Mouse (Mus musculus): Measurements from ENCODE around the gene Msx1. TPM values are rescaled to one million over a fixed set of nuclear protein-coding genes. Genes with fewer than 3 reads are reported as not detected.

The Msx1 gene
- polyA plus RNA-seq (2021): 13.2 TPM

- H3K27me3 ChIP-seq: no peaks in the 10 kb centered on the region
- in situ Hi-C loops (cut with MboI; ENCODE audit: low pct_unique_long_range_greater_than_20kb): no loop called here
- CTCF ChIA-PET: no interaction called here
- no peak for TF ChIP-seq CTCF (IDR thresholded peaks at IDR 0.05)
- ATAC-seq: peak; percentile 99
- POLR2A ChIA-PET: no interaction called here
- peak; percentile 56 for DNase-seq (ENCODE audit: low read depth, low spot score)
These were observed at the start of gene Msx1 for GRCm38 (mm10) chr5:37824461-37824795. Msx1 (minus strand) TSS chr5:37824583.

- ChIA-PET CTCF (no interaction called here), POLR2A (no interaction called here)
- peaks cover 37% of the 10 kb centered on the region for H3K27me3 ChIP-seq
- TF ChIP-seq CTCF (IDR thresholded peaks at IDR 0.05): no peak
- no peak for ATAC-seq
- in situ Hi-C loops (cut with MboI; ENCODE audit: low pct_unique_long_range_greater_than_20kb): loop anchor here (5.0 kb wide), 1 partner anchor 33 kb away; no protein-coding TSS in a partner anchor
- no peak for DNase-seq (ENCODE audit: low read depth, low spot score)
These were observed 41.1 kb upstream of the Msx1 start for GRCm38 (mm10) chr5:37865471-37865870.

GRCm38 (mm10) chr5:37864309-37864708 lies 39.9 kb upstream of the Msx1 start:
- no peak for ATAC-seq
- peaks cover 36% of the 10 kb centered on the region for H3K27me3 ChIP-seq
- no peak for TF ChIP-seq CTCF (IDR thresholded peaks at IDR 0.05)
- DNase-seq (ENCODE audit: low read depth, low spot score): no peak
- in situ Hi-C loops (cut with MboI; ENCODE audit: low pct_unique_long_range_greater_than_20kb): no loop called here
- CTCF ChIA-PET: no interaction called here
- POLR2A ChIA-PET: no interaction called here

GRCm38 (mm10) chr5:37860846-37861245 lies 36.5 kb upstream of the Msx1 start:
- no peak for TF ChIP-seq CTCF (IDR thresholded peaks at IDR 0.05)
- peaks cover 17% of the 10 kb centered on the region for H3K27me3 ChIP-seq
- ChIA-PET CTCF (no interaction called here), POLR2A (no interaction called here)
- ATAC-seq (no peak), DNase-seq (ENCODE audit: low read depth, low spot score) (no peak)
- in situ Hi-C loops (cut with MboI; ENCODE audit: low pct_unique_long_range_greater_than_20kb): no loop called here

GRCm38 (mm10) chr5:37860151-37860721 lies 35.9 kb upstream of the Msx1 start:
- ATAC-seq (no peak), DNase-seq (ENCODE audit: low read depth, low spot score) (no peak)
- no peak for TF ChIP-seq CTCF (IDR thresholded peaks at IDR 0.05)
- H3K27me3 ChIP-seq: peaks cover 14% of the 10 kb centered on the region
- ChIA-PET CTCF (no interaction called here), POLR2A (no interaction called here)
- in situ Hi-C loops (cut with MboI; ENCODE audit: low pct_unique_long_range_greater_than_20kb): no loop called here

GRCm38 (mm10) chr5:37857763-37858545 lies 33.6 kb upstream of the Msx1 start:
- POLR2A ChIA-PET: no interaction called here

GRCm38 (mm10) chr5:37856057-37856456 lies 31.7 kb upstream of the Msx1 start:
- POLR2A ChIA-PET: no interaction called here
- CTCF ChIA-PET: no interaction called here
- ATAC-seq (no peak), DNase-seq (ENCODE audit: low read depth, low spot score) (no peak)
- in situ Hi-C loops (cut with MboI; ENCODE audit: low pct_unique_long_range_greater_than_20kb): no loop called here
- peaks cover 9% of the 10 kb centered on the region for H3K27me3 ChIP-seq
- no peak for TF ChIP-seq CTCF (IDR thresholded peaks at IDR 0.05)

More at GRCm38 (mm10) chr5:37857763-37858545, 33.6 kb upstream of the Msx1 start:
- no peak for TF ChIP-seq CTCF (IDR thresholded peaks at IDR 0.05)
- in situ Hi-C loops (cut with MboI; ENCODE audit: low pct_unique_long_range_greater_than_20kb): no loop called here
- no peak for ATAC-seq
- CTCF ChIA-PET: no interaction called here
- no peak for DNase-seq (ENCODE audit: low read depth, low spot score)
- H3K27me3 ChIP-seq: peaks cover 14% of the 10 kb centered on the region

- CTCF ChIA-PET: no interaction called here
- no peaks in the 10 kb centered on the region for H3K27me3 ChIP-seq
These were observed 29.9 kb upstream of the Msx1 start for GRCm38 (mm10) chr5:37854233-37854632.

GRCm38 (mm10) chr5:37851305-37851982 lies 27.1 kb upstream of the Msx1 start:
- in situ Hi-C loops (cut with MboI; ENCODE audit: low pct_unique_long_range_greater_than_20kb): no loop called here
- ATAC-seq (no peak), DNase-seq (ENCODE audit: low read depth, low spot score) (no peak)
- H3K27me3 ChIP-seq: no peaks in the 10 kb centered on the region
- ChIA-PET POLR2A (no interaction called here), CTCF (no interaction called here)
- TF ChIP-seq CTCF (IDR thresholded peaks at IDR 0.05): no peak

More at GRCm38 (mm10) chr5:37854233-37854632, 29.9 kb upstream of the Msx1 start:
- TF ChIP-seq CTCF (IDR thresholded peaks at IDR 0.05): no peak
- DNase-seq (ENCODE audit: low read depth, low spot score) (no peak), ATAC-seq (no peak)
- POLR2A ChIA-PET: no interaction called here
- in situ Hi-C loops (cut with MboI; ENCODE audit: low pct_unique_long_range_greater_than_20kb): no loop called here

- CTCF ChIA-PET: no interaction called here
- no peak for TF ChIP-seq CTCF (IDR thresholded peaks at IDR 0.05)
- POLR2A ChIA-PET: no interaction called here
- DNase-seq (ENCODE audit: low read depth, low spot score) (no peak), ATAC-seq (no peak)
- no peaks in the 10 kb centered on the region for H3K27me3 ChIP-seq
- in situ Hi-C loops (cut with MboI; ENCODE audit: low pct_unique_long_range_greater_than_20kb): no loop called here
These were observed 24.8 kb upstream of the Msx1 start for GRCm38 (mm10) chr5:37848991-37849719.

- POLR2A ChIA-PET: no interaction called here
- peaks cover 4% of the 10 kb centered on the region for H3K27me3 ChIP-seq
- in situ Hi-C loops (cut with MboI; ENCODE audit: low pct_unique_long_range_greater_than_20kb): no loop called here
- DNase-seq (ENCODE audit: low read depth, low spot score): no peak
- ATAC-seq: no peak
- no peak for TF ChIP-seq CTCF (IDR thresholded peaks at IDR 0.05)
- CTCF ChIA-PET: no interaction called here
These were observed 11.9 kb upstream of the Msx1 start for GRCm38 (mm10) chr5:37836267-37836646.

All from Patski (cell line).